18 mouse cellular contexts compared by ENCODE assay signal in the genomic region with DNA sequence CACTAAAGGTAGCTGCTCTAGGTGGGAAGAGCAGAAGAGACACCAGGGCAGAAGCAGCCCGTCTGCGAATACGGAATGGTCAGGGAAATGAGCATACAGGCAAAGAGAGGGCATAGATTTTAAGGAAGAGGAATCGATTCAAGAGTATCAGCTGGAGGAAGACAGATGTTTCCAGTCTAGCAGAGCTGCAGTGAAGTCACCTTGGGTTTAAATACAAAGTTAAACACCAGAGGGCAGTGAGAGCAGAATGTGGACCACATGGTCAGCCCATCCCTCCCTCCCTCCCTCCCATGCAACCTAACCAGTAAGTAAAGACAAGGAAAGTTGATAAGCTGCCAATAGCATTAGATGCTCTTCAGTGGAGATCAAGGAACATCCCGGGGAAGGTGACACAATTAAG.
A peak's percentile ranks its signal among the peaks of the same experiment; 100 is the strongest.
DNase-seq lines count a peak whose midpoint lies in the region; ATAC-seq and TF ChIP-seq lines count a peak whose summit lies in the region.
"Had no signal": no experiment of that assay in that cellular context is flagged by ENCODE, and none has a peak within 500 bp of the region (broad histone marks: within the 10 kb centered on the region; RNA-seq: fewer than 3 reads in every experiment).

No protein-coding gene starts in this region.

- no peak overlapping the region for H3K9ac ChIP-seq in forebrain, postnatal 0 days
- no peak overlapping the region for H3K9ac ChIP-seq in forebrain, embryonic 12.5 days
- no peak overlapping the region for H3K9ac ChIP-seq in intestine, postnatal 0 days (ENCODE audit: low read depth, low read length)
- H3K9ac ChIP-seq in intestine, embryonic 16.5 days (ENCODE audit: low read depth, low read length) = no peak overlapping the region
- H3K9ac ChIP-seq in lung, postnatal 0 days (replicated peaks; ENCODE audit: low read depth) = no peak overlapping the region
- H3K9ac ChIP-seq: embryonic facial prominence, embryonic 12.5 days; liver, embryonic 12.5 days had no signal

- no peaks in the 10 kb centered on the region for H3K4me1 ChIP-seq in forebrain, postnatal 0 days (ENCODE audit: insufficient read depth)
- 0 out of 2 replicates have a peak, but pooled peaks cover 3% of the 10 kb centered on the region for H3K4me1 ChIP-seq in forebrain, embryonic 12.5 days
- H3K4me1 ChIP-seq in intestine, postnatal 0 days (replicated peaks; ENCODE audit: control insufficient read depth, insufficient read depth, low read length) = no peaks in the 10 kb centered on the region
- no peaks in the 10 kb centered on the region for H3K4me1 ChIP-seq in intestine, embryonic 16.5 days (ENCODE audit: control insufficient read depth, insufficient read depth, low read length)
- no peaks in the 10 kb centered on the region for H3K4me1 ChIP-seq in lung, postnatal 0 days (ENCODE audit: insufficient read depth, low read depth, low read length)
- H3K4me1 ChIP-seq in lung, adult 2 months (ENCODE audit: control insufficient read depth, insufficient read depth, low read length) = no peaks in the 10 kb centered on the region
- H3K4me1 ChIP-seq: embryonic facial prominence, embryonic 12.5 days; limb, embryonic 10.5 days; liver, embryonic 12.5 days had no signal

- no peak for ATAC-seq in forebrain, postnatal 0 days
- ATAC-seq in forebrain, embryonic 12.5 days (ENCODE audit: low FRiP score) = no peak
- ATAC-seq in intestine, postnatal 0 days = no peak
- ATAC-seq in intestine, embryonic 16.5 days = no peak
- no peak for ATAC-seq in lung, postnatal 0 days
- ATAC-seq: forebrain, embryonic 16.5 days; inflammation-experienced regulatory T-cells, adult 6 months; liver, embryonic 12.5 days had no signal

- intact Hi-C loops in left cerebral cortex, postnatal 10 days (cut with DNase I) = no loop called here

- H3K36me3 ChIP-seq in forebrain, postnatal 0 days (ENCODE audit: insufficient read depth) = no peaks in the 10 kb centered on the region
- H3K36me3 ChIP-seq in forebrain, embryonic 12.5 days (replicated peaks) = no peaks in the 10 kb centered on the region
- H3K36me3 ChIP-seq in intestine, postnatal 0 days (ENCODE audit: control insufficient read depth, insufficient read depth) = no peaks in the 10 kb centered on the region
- H3K36me3 ChIP-seq in intestine, embryonic 16.5 days (ENCODE audit: control insufficient read depth, insufficient read depth, low read length) = no peaks in the 10 kb centered on the region
- H3K36me3 ChIP-seq in lung, postnatal 0 days (ENCODE audit: insufficient read depth, low read length) = no peaks in the 10 kb centered on the region
- H3K36me3 ChIP-seq: embryonic facial prominence, embryonic 12.5 days; hindbrain, embryonic 10.5 days; limb, embryonic 10.5 days; liver, embryonic 12.5 days had no signal

- no peak for DNase-seq in forebrain, postnatal 0 days
- no peak for DNase-seq in lung, postnatal 0 days (ENCODE audit: low spot score)
- no peak for DNase-seq in lung, adult 2 months
- no peak for DNase-seq in urinary bladder, postnatal 4 days (ENCODE audit: low spot score in 2 of 2)
- no peak for DNase-seq in left cerebral cortex, postnatal 10 days (ENCODE audit: extremely low spot score in 1 of 2, low spot score in 2 of 2)
- DNase-seq: cerebellum, adult 9-11 months; heart, adult 18-20 months; lung, postnatal 10 days; thymus, adult 18-20 months had no signal

- H3K27me3 ChIP-seq in forebrain, postnatal 0 days (ENCODE audit: insufficient read depth, low read length) = no peaks in the 10 kb centered on the region
- no peaks in the 10 kb centered on the region for H3K27me3 ChIP-seq in forebrain, embryonic 12.5 days
- H3K27me3 ChIP-seq in intestine, postnatal 0 days (replicated peaks; ENCODE audit: control insufficient read depth, insufficient read depth, low read length) = no peaks in the 10 kb centered on the region
- no peaks in the 10 kb centered on the region for H3K27me3 ChIP-seq in intestine, embryonic 16.5 days (replicated peaks; ENCODE audit: control insufficient read depth, insufficient read depth, low read length)
- H3K27me3 ChIP-seq in lung, postnatal 0 days (replicated peaks; ENCODE audit: insufficient read depth, low read length) = no peaks in the 10 kb centered on the region
- H3K27me3 ChIP-seq: embryonic facial prominence, embryonic 12.5 days; liver, embryonic 12.5 days had no signal

- no peak overlapping the region for H3K27ac ChIP-seq in forebrain, postnatal 0 days (ENCODE audit: low read depth, low read length)
- no peak overlapping the region for H3K27ac ChIP-seq in forebrain, embryonic 12.5 days
- H3K27ac ChIP-seq in intestine, postnatal 0 days (ENCODE audit: low read depth, low read length) = no peak overlapping the region
- H3K27ac ChIP-seq in intestine, embryonic 16.5 days (ENCODE audit: low read length) = no peak overlapping the region
- no peak overlapping the region for H3K27ac ChIP-seq in lung, postnatal 0 days (ENCODE audit: low read length)
- H3K27ac ChIP-seq: embryonic facial prominence, embryonic 12.5 days; hindbrain, embryonic 10.5 days; limb, embryonic 10.5 days; liver, embryonic 12.5 days had no signal

- no peak overlapping the region for H3K4me2 ChIP-seq in forebrain, postnatal 0 days (ENCODE audit: low read depth)
- H3K4me2 ChIP-seq in forebrain, embryonic 12.5 days = no peak overlapping the region
- H3K4me2 ChIP-seq in intestine, postnatal 0 days (replicated peaks; ENCODE audit: low read depth) = no peak overlapping the region
- H3K4me2 ChIP-seq in intestine, embryonic 16.5 days (ENCODE audit: low read depth, low read length) = no peak overlapping the region
- no peak overlapping the region for H3K4me2 ChIP-seq in lung, postnatal 0 days (replicated peaks; ENCODE audit: low read depth, low read length)
- H3K4me2 ChIP-seq: embryonic facial prominence, embryonic 12.5 days; liver, embryonic 12.5 days had no signal

- TF ChIP-seq POLR2A in lung, adult 2 months (IDR thresholded peaks at IDR 0.05; ENCODE audit: borderline replicate concordance, extremely low read depth, low read depth, low read length) = no peak

- 78% methylated on average over 5 of the region's 5 CpGs for WGBS in forebrain, postnatal 0 days
- WGBS in forebrain, embryonic 12.5 days = 87% methylated on average over 5 of the region's 5 CpGs
- WGBS in intestine, postnatal 0 days = 63% methylated on average over 5 of the region's 5 CpGs
- WGBS in intestine, embryonic 16.5 days = 62% methylated on average over 5 of the region's 5 CpGs
- WGBS in lung, postnatal 0 days = 48% methylated on average over 5 of the region's 5 CpGs
- WGBS in lung, adult 2 months = 51% methylated on average over 5 of the region's 5 CpGs

- no peak overlapping the region for H3K4me3 ChIP-seq in forebrain, postnatal 0 days (ENCODE audit: low read depth, low read length)
- no peak overlapping the region for H3K4me3 ChIP-seq in forebrain, embryonic 12.5 days (replicated peaks)
- no peak overlapping the region for H3K4me3 ChIP-seq in intestine, postnatal 0 days (ENCODE audit: low read depth, low read length)
- no peak overlapping the region for H3K4me3 ChIP-seq in intestine, embryonic 16.5 days (ENCODE audit: low read length)
- H3K4me3 ChIP-seq in lung, postnatal 0 days (ENCODE audit: low read depth, low read length) = no peak overlapping the region
- H3K4me3 ChIP-seq in lung, adult 2 months (replicated peaks; ENCODE audit: extremely low read depth, low read depth, low read length) = no peak overlapping the region
- H3K4me3 ChIP-seq: embryonic facial prominence, embryonic 12.5 days; hindbrain, embryonic 10.5 days; limb, embryonic 10.5 days; liver, embryonic 12.5 days had no signal

- 0 out of 2 replicates have a peak, but pooled peaks have one; percentile 11 for TF ChIP-seq CTCF in forebrain, postnatal 0 days (IDR thresholded peaks at IDR 0.05; ENCODE audit: low read depth)
- peak; percentile 48 for TF ChIP-seq CTCF in intestine, postnatal 0 days (IDR thresholded peaks at IDR 0.05; ENCODE audit: low read depth)
- TF ChIP-seq CTCF in lung, postnatal 0 days (IDR thresholded peaks at IDR 0.05) = peak; percentile 19
- no peak for TF ChIP-seq CTCF in lung, adult 2 months (IDR thresholded peaks at IDR 0.05; ENCODE audit: insufficient read depth, low read length)

- H3K9me3 ChIP-seq in forebrain, postnatal 0 days (ENCODE audit: low read length) = no peaks in the 10 kb centered on the region
- no peaks in the 10 kb centered on the region for H3K9me3 ChIP-seq in forebrain, embryonic 12.5 days
- H3K9me3 ChIP-seq in intestine, postnatal 0 days (ENCODE audit: control insufficient read depth) = no peaks in the 10 kb centered on the region
- no peaks in the 10 kb centered on the region for H3K9me3 ChIP-seq in intestine, embryonic 16.5 days (ENCODE audit: control insufficient read depth, low read length)
- no peaks in the 10 kb centered on the region for H3K9me3 ChIP-seq in lung, postnatal 0 days (ENCODE audit: low read length)
- H3K9me3 ChIP-seq: embryonic facial prominence, embryonic 12.5 days; hindbrain, embryonic 10.5 days; limb, embryonic 10.5 days; liver, embryonic 12.5 days had no signal

- no peak for TF ChIP-seq EP300 in lung, postnatal 0 days (IDR thresholded peaks at IDR 0.05)
